Mouse (Mus musculus) kidney, adult 2 months (tissue): ENCODE data around the gene Acer2. TPM values are rescaled to one million over a fixed set of nuclear protein-coding genes. Genes with fewer than 3 reads are reported as not detected.

ENCODE experiments used
- DNase-seq: peaks from one replicate; pipeline ENCODE4 v3.0.0; 2021
- H3K27ac ChIP-seq: fragments of 200-500 bp; 2 replicates; pipeline ENCODE4 v1.5.1; 2012; ENCODE audit warnings: low read depth, low read length, control low read depth, inconsistent platforms; ENCODE audit not compliant: insufficient read depth
- H3K27me3 ChIP-seq: fragments of 200-500 bp; replicated peaks from 2 replicates; pipeline ENCODE4 v1.6.1; 2012; ENCODE audit warnings: mild to moderate bottlenecking, moderate library complexity, low read length, inconsistent platforms; ENCODE audit not compliant: control insufficient read depth, insufficient read depth
- H3K36me3 ChIP-seq: fragments of 200-500 bp; 2 replicates; pipeline ENCODE4 v1.6.1; 2012; ENCODE audit warnings: mild to moderate bottlenecking, moderate library complexity, low read length, inconsistent platforms; ENCODE audit not compliant: control insufficient read depth, insufficient read depth
- H3K4me1 ChIP-seq: fragments of 200-500 bp; 2 replicates; pipeline ENCODE4 v1.6.1; 2011; ENCODE audit warnings: low read length; ENCODE audit not compliant: control insufficient read depth, insufficient read depth
- H3K4me3 ChIP-seq: fragments of 200-500 bp; 2 replicates; pipeline ENCODE4 v1.5.1; 2011; ENCODE audit warnings: mild to moderate bottlenecking, low read depth, low read length, control low read depth; ENCODE audit not compliant: insufficient read depth
- CTCF ChIP-seq: fragments of 200-500 bp; conservative IDR thresholded peaks from 2 replicates; pipeline ENCODE4 v1.5.1; 2011; ENCODE audit warnings: low read depth, mild to moderate bottlenecking, control low read depth, low read length, moderate library complexity, mixed read lengths; ENCODE audit not compliant: insufficient read depth, insufficient read length
- POLR2A ChIP-seq: fragments of 200-500 bp; IDR thresholded peaks from one replicate; pipeline ENCODE4 v1.6.1; 2011; ENCODE audit warnings: low read depth, low read length, control low read depth
- WGBS: fragments of 180-500 bp; shearing (Covaris S2); methylation state at CpG from one replicate; pipeline ENCODE4 v1.1.7; 2018; 5-methylcytosine and 5-hydroxymethylcytosine counted together
- polyA plus RNA-seq: library from polyadenylated mRNA; depleted of rRNA; stranded (reverse); fragments of >200 nt; gene quantifications from 2 replicates; pipeline ENCODE4 v1.2.3, GENCODE M21; 2012

The Acer2 gene
- polyA plus RNA-seq, 1 experiment: 35.0 TPM

DNA sequence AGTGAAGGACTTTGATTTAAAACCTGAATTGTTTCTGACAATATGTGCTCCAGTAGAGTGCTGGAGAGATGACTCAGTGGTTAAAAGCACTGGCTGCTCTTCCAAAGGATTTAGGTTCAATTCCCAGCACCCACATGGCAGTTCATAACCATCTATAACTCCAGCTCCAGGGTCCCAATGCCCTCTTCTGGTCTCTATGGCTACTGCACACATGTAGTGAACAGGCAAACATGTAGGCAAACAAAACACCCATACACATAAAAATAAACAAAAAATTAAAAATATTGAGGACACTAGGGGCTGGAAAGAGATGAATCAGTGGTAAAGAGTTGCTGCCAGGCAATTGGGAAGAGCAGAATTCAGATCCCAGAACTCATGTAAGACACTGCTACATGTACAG, 2.2 kb upstream of the Acer2 start:
- no peak overlapping the region for H3K27ac ChIP-seq
- H3K27me3 ChIP-seq: no peaks in the 10 kb centered on the region
- no peak for TF ChIP-seq POLR2A
- no peak for TF ChIP-seq CTCF
- no peak overlapping the region for H3K4me3 ChIP-seq
- H3K4me1 ChIP-seq: no peaks in the 10 kb centered on the region
- H3K36me3 ChIP-seq: no peaks in the 10 kb centered on the region
- no peak for DNase-seq

GRCm38 (mm10) chr4:86873072-86873471, 1.1 kb upstream of the Acer2 start:
- H3K27ac ChIP-seq: no peak overlapping the region
- no peak overlapping the region for H3K4me3 ChIP-seq
- WGBS: 65% methylated on average over 4 of the region's 4 CpGs
- no peaks in the 10 kb centered on the region for H3K4me1 ChIP-seq
- TF ChIP-seq POLR2A (no peak), CTCF (no peak)
- no peaks in the 10 kb centered on the region for H3K27me3 ChIP-seq
- no peak for DNase-seq
- H3K36me3 ChIP-seq: no peaks in the 10 kb centered on the region

GRCm38 (mm10) chr4:86879477-86879876, 5.3 kb downstream of the Acer2 start:
- no peak overlapping the region for H3K4me3 ChIP-seq
- TF ChIP-seq CTCF: no peak
- TF ChIP-seq POLR2A: no peak

DNA sequence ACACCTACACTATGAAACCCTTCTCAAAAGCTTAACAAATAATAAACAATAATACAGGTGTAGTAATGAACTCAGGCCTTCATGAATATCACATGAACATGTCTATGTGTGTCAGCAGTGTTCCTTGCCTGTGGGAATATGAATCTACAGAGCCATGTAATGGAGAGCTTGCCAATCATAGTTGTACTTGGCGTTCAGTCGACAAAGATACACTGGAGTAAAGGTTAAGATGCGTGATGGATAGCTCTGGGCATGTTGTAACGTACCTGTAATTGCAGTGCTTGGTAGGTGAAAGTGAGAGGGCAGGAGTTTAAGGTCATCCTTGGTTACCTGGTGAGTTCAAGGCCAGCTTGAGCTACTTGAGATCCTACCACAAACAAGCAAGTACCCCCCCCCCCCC, 7.0 kb downstream of the Acer2 start:
- no peaks in the 10 kb centered on the region for H3K36me3 ChIP-seq
- no peaks in the 10 kb centered on the region for H3K27me3 ChIP-seq
- no peak overlapping the region for H3K27ac ChIP-seq
- no peaks in the 10 kb centered on the region; the same call in 1 of the 2 replicates for H3K4me1 ChIP-seq
- WGBS: 90% methylated on average over 4 of the region's 4 CpGs
- DNase-seq: no peak
- no peak overlapping the region for H3K4me3 ChIP-seq
- TF ChIP-seq POLR2A: no peak

More at GRCm38 (mm10) chr4:86879477-86879876, 5.3 kb downstream of the Acer2 start:
- H3K27me3 ChIP-seq: no peaks in the 10 kb centered on the region
- DNase-seq: no peak
- no peaks in the 10 kb centered on the region for H3K4me1 ChIP-seq
- WGBS: 87% methylated on average over 2 of the region's 2 CpGs
- no peak overlapping the region for H3K27ac ChIP-seq
- no peaks in the 10 kb centered on the region for H3K36me3 ChIP-seq

GRCm38 (mm10) chr4:86882413-86882812, 8.2 kb downstream of the Acer2 start:
- H3K27ac ChIP-seq: 0 out of 2 replicates have a peak overlapping the region, but pooled peaks have one; percentile 29
- 34% methylated on average over 2 of the region's 2 CpGs for WGBS

GRCm38 (mm10) chr4:86884945-86885344, 10.7 kb downstream of the Acer2 start:
- Histone ChIP-seq H3K27me3 (no peaks in the 10 kb centered on the region), H3K27ac (no peak overlapping the region), H3K4me1 (no peaks in the 10 kb centered on the region; the same call in 1 of the 2 replicates), H3K36me3 (no peaks in the 10 kb centered on the region; the same call in 1 of the 2 replicates), H3K4me3 (no peak overlapping the region)
- TF ChIP-seq POLR2A: no peak
- peak; percentile 64 for TF ChIP-seq CTCF
- peak; percentile 52 for DNase-seq
- 64% methylated on average over 4 of the region's 4 CpGs for WGBS

More at GRCm38 (mm10) chr4:86882413-86882812, 8.2 kb downstream of the Acer2 start:
- peak; percentile 28 for DNase-seq
- Histone ChIP-seq H3K4me1 (no peaks in the 10 kb centered on the region; the same call in 1 of the 2 replicates), H3K27me3 (no peaks in the 10 kb centered on the region), H3K4me3 (no peak overlapping the region), H3K36me3 (no peaks in the 10 kb centered on the region)
- TF ChIP-seq CTCF: no peak
- no peak for TF ChIP-seq POLR2A

DNA sequence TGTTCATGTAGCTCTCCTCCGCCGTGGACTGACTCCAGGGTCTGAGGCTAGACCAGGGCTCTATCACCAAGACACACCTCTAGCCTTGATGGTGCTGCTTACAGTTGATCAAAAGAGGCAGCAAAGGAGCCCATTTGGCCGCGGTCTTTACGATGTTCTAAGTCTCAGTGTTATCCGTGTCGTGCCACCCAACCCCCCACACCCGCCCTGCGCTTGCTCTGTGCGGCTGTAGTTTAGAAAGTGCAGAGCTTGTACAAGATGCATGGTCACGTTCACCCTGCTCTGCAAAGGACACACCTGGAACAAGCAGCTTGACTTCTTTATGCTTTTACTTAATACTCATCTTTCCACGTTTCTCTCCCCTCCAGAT, 11.6 kb downstream of the Acer2 start:
- TF ChIP-seq POLR2A (no peak), CTCF (no peak)
- Histone ChIP-seq H3K36me3 (no peaks in the 10 kb centered on the region; the same call in 1 of the 2 replicates), H3K27ac (peak overlapping the region; percentile 76), H3K4me3 (peak overlapping the region; percentile 27; the same call in 1 of the 2 replicates), H3K4me1 (no peaks in the 10 kb centered on the region; the same call in 1 of the 2 replicates), H3K27me3 (no peaks in the 10 kb centered on the region)
- WGBS: 43% methylated on average over 12 of the region's 12 CpGs
- no peak for DNase-seq
